Mouse (Mus musculus) spleen, adult 2 months (tissue): Measurements from ENCODE around the gene Txnrd2.

Source experiments
- CTCF ChIP-seq: fragments of 200-500 bp; IDR thresholded peaks from 2 replicates; pipeline ENCODE4 v1.5.1; 2011; ENCODE audit warnings: mild to moderate bottlenecking, inconsistent platforms; ENCODE audit not compliant: insufficient read depth, insufficient read length, insufficient replicate concordance; ENCODE audit errors: extremely low read depth
- POLR2A ChIP-seq: fragments of 200-500 bp; IDR thresholded peaks from 2 replicates; pipeline ENCODE4 v1.6.1; 2011; ENCODE audit warnings: low read depth, low read length, inconsistent platforms

- TF ChIP-seq POLR2A (no peak), CTCF (no peak)
These were observed 2.3 kb upstream of the Txnrd2 start for GRCm38 (mm10) chr16:18423915-18424265.
